Mouse (Mus musculus) ES-Bruce4 (cell line): ENCODE results near the gene Gm13288. TPM values are rescaled to one million over a fixed set of nuclear protein-coding genes. Genes with fewer than 3 reads are reported as not detected.
"Not testable (repeated sequence)": the region's sequence is repeated elsewhere in the genome, so short reads cannot be mapped to it uniquely, and the experiment has no call there.

ENCODE experiments used
- H3K27ac ChIP-seq: 2 replicates; pipeline ENCODE4 v1.5.1; 2012; ENCODE audit warnings: low read length, inconsistent platforms; ENCODE audit not compliant: insufficient read depth
- H3K27me3 ChIP-seq: 2 replicates; pipeline ENCODE4 v1.6.1; 2012; ENCODE audit warnings: mild to moderate bottlenecking, low read length, inconsistent platforms; ENCODE audit not compliant: control insufficient read depth, poor library complexity, insufficient read depth, severe bottlenecking
- H3K36me3 ChIP-seq: 2 replicates; pipeline ENCODE4 v1.6.1; 2012; ENCODE audit warnings: inconsistent platforms, mild to moderate bottlenecking, low read length, moderate library complexity; ENCODE audit not compliant: control insufficient read depth, poor library complexity, insufficient read depth, severe bottlenecking
- H3K4me1 ChIP-seq: one replicate; pipeline ENCODE4 v1.8.1; 2011; ENCODE audit warnings: low read length; ENCODE audit not compliant: control insufficient read depth, insufficient read depth
- H3K4me3 ChIP-seq: 2 replicates; pipeline ENCODE4 v1.5.1; 2011; ENCODE audit warnings: low read depth, mild to moderate bottlenecking, low read length
- H3K9ac ChIP-seq: 2 replicates; pipeline ENCODE4 v1.6.1; 2012; ENCODE audit warnings: low read depth, mild to moderate bottlenecking, inconsistent platforms; ENCODE audit not compliant: poor library complexity, severe bottlenecking
- H3K9me3 ChIP-seq: replicated peaks from 2 replicates; pipeline ENCODE4 v1.6.1; 2012; ENCODE audit warnings: mild to moderate bottlenecking, low read length, inconsistent platforms; ENCODE audit not compliant: control insufficient read depth, poor library complexity, insufficient read depth, severe bottlenecking
- CTCF ChIP-seq: IDR thresholded peaks from one replicate; pipeline ENCODE4 v1.8.1; 2011; ENCODE audit warnings: low read depth, low read length
- POLR2A ChIP-seq: IDR thresholded peaks from one replicate; pipeline ENCODE4 v1.8.1; 2011; ENCODE audit warnings: low read length; ENCODE audit not compliant: insufficient read depth
- polyA plus RNA-seq: library from polyadenylated mRNA; stranded (reverse); fragments of >200 nt; gene quantifications from 2 replicates; pipeline ENCODE4 v1.2.4, GENCODE M21; 2011; ENCODE audit warnings: low read depth; ENCODE audit not compliant: missing spikeins, insufficient read depth, insufficient read length

The Gm13288 gene
- not detected in 2 replicates for polyA plus RNA-seq

- H3K9me3 ChIP-seq, H3K36me3 ChIP-seq, H3K4me3 ChIP-seq, H3K4me1 ChIP-seq, H3K27ac ChIP-seq, H3K9ac ChIP-seq, H3K27me3 ChIP-seq: not testable (repeated sequence)
These were observed at the start of gene Gm13288 for GRCm38 (mm10) chr4:88805231-88805630. Gene Gm13288, plus strand, starts transcription at chr4:88805531.

- not testable (repeated sequence) for H3K27me3 ChIP-seq, H3K36me3 ChIP-seq, H3K4me1 ChIP-seq, H3K9me3 ChIP-seq
- Histone ChIP-seq H3K4me3 (peak overlapping the region; percentile 87), H3K9ac (peak overlapping the region; percentile 61), H3K27ac (peak overlapping the region; percentile 86)
These were observed 48.5 kb upstream of the Gm13288 start for GRCm38 (mm10) chr4:88756581-88757513.

DNA sequence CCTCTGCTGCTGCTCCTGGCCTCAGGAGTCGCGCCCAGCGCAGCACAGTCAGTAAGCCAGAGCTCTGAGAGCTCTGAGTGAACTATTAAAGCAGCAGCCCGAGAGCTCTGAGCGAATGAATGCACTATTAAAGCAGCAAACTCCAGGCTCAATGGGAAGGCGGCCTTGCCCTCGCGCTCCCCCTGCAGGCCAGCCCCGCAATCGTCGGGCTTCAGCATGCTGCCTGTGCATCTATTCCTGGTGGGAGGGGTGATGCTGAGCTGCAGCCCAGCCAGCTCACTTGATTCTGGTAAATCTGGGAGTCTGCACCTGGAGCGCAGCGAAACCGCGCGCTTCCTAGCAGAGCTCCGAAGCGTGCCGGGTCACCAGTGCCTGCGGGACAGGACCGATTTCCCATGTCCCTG is 47.7 kb upstream of the Gm13288 start:
- TF ChIP-seq POLR2A (peak; percentile 20), CTCF (peak; percentile 53)
- H3K27ac ChIP-seq, result peak overlapping the region; percentile 86
- H3K4me3 ChIP-seq, result peak overlapping the region; percentile 87

GRCm38 (mm10) chr4:88758751-88759150 is 46.6 kb upstream of the Gm13288 start:
- H3K27me3 ChIP-seq, H3K9me3 ChIP-seq, H3K27ac ChIP-seq, H3K9ac ChIP-seq, H3K4me3 ChIP-seq, H3K36me3 ChIP-seq, H3K4me1 ChIP-seq: not testable (repeated sequence)

More for the DNA sequence above, 47.7 kb upstream of the Gm13288 start:
- H3K36me3 ChIP-seq, H3K9me3 ChIP-seq, H3K4me1 ChIP-seq, H3K27me3 ChIP-seq: not testable (repeated sequence)
- peak overlapping the region; percentile 61 for H3K9ac ChIP-seq

GRCm38 (mm10) chr4:88759610-88760268 is 45.6 kb upstream of the Gm13288 start, which contains the start of gene Gm13283:
Gene Gm13283, plus strand, starts transcription at chr4:88760119.
- H3K9me3 ChIP-seq, H3K27ac ChIP-seq, H3K4me1 ChIP-seq, H3K36me3 ChIP-seq, H3K27me3 ChIP-seq, H3K9ac ChIP-seq: not testable (repeated sequence)
- H3K4me3 ChIP-seq, result peak within 1 kb of the TSS; percentile 28

DNA sequence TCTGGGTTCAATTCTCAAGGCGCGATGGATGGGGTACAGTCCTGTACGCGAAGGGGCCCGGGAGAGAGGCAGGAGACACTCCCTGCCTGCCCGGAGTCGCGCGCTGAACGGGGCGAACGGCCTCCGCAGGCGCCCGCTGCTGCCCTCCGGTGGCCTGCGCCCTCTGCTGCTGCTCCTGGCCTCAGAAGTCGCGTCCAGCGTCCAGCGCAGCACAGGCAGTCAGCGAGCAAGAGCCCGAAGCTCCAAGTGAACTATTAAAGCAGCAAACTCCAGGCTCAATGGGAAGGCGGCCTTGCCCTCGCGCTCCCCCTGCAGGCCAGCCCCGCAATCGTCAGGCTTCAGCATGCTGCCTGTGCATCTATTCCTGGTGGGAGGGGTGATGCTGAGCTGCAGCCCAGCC is 44.9 kb upstream of the Gm13288 start:
- H3K27ac ChIP-seq, H3K9me3 ChIP-seq, H3K27me3 ChIP-seq, H3K4me1 ChIP-seq, H3K36me3 ChIP-seq, H3K9ac ChIP-seq: not testable (repeated sequence)
- H3K4me3 ChIP-seq, result peak overlapping the region; percentile 28
- peak; percentile 12 for TF ChIP-seq CTCF

- H3K27ac ChIP-seq, H3K36me3 ChIP-seq, H3K9ac ChIP-seq, H3K4me3 ChIP-seq, H3K4me1 ChIP-seq, H3K27me3 ChIP-seq, H3K9me3 ChIP-seq: not testable (repeated sequence)
These were observed 43.6 kb upstream of the Gm13288 start for GRCm38 (mm10) chr4:88761776-88762175.

DNA sequence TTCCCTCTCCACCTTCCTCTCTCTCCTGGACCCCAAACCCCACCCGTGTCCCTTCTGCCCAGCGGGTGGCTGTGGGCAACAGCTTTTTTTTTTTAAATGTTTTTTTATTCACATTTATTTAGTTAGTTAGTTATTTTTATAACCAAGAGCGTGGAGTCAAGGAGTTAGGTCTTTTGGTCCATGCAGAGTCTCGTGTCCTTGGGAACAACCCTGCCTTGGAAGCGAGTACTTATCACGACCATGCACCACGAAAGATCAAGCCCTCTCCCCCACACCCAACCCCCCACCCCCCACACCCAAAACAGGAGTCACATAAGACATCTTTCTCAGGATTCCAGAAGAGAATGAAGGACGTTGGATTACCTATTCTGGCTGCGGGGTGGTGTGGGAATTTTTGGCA is 43.0 kb upstream of the Gm13288 start:
- not testable (repeated sequence) for H3K9ac ChIP-seq, H3K4me1 ChIP-seq, H3K9me3 ChIP-seq, H3K27ac ChIP-seq, H3K4me3 ChIP-seq, H3K27me3 ChIP-seq, H3K36me3 ChIP-seq
